Mouse (Mus musculus): ENCODE results near the gene Sys1.

- peak; percentile 85 for TF ChIP-seq CTCF (IDR thresholded peaks at IDR 0.05; ENCODE audit: control insufficient read depth, insufficient read depth, insufficient replicate concordance, low read depth, low read length)
- TF ChIP-seq POLR2A (IDR thresholded peaks at IDR 0.05; ENCODE audit: control insufficient read depth, low read depth, low read length) = 0 out of 2 replicates have a peak, but pooled peaks have one; percentile 12
Measured at GRCm38 (mm10) chr2:164407708-164408107, 49.1 kb upstream of the Sys1 start.

Measured in testis, adult 2 months (tissue).